Mouse (Mus musculus) gastrocnemius, postnatal 4 days (tissue): ENCODE results near the gene Rpl7a. TPM values are rescaled to one million over a fixed set of nuclear protein-coding genes. Genes with fewer than 3 reads are reported as not detected.

Source experiments
- DNase-seq, 2 experiments: peaks; one replicate each; pipeline ENCODE4 v3.0.0; 2021 to 2022; ENCODE audit warnings: low spot score in 2 of 2, mixed read lengths in 2 of 2
- total RNA-seq, 2 experiments: library from RNA; stranded (reverse); gene quantifications; 2 replicates each; pipeline ENCODE4 v1.2.3; 2021

Gene Rpl7a
- total RNA-seq, 2 experiments from 2014 or later, result 463 to 500 TPM

DNA sequence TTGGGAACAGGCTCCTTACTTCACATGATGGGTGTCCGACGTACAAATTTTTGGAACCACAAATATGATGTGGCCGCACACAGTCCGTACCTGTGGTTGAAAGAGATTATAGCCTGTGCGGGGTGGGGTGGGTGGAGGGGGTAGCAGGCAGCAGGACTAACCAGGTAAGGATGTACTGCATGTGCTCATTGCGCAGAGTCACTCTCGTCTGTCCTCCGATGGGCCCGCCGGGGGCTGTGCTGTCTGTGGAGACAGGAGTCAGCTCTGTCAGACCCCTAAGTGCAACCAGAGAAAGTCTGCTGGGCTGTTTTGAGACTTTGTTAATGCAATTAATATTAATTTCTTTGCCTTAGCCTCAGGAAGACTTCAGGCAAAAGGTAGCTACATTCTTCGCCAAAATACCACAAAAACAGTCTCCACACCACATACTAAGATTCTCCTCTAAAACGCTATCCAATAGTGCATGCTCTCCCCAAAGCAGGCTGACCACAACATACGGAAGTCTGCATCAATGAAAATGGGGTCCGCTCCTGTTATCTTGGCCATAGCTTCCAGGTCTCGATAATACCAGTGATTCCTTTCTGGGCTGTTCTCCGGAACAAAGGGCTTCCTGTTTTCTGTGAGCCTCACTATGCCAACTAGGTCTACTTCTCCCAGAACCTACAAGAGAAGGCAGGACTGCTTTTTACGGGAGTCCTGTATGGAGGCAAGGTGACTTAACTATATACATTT lies 3.0 kb downstream of the Rpl7a start:
- DNase-seq, result no peak

DNA sequence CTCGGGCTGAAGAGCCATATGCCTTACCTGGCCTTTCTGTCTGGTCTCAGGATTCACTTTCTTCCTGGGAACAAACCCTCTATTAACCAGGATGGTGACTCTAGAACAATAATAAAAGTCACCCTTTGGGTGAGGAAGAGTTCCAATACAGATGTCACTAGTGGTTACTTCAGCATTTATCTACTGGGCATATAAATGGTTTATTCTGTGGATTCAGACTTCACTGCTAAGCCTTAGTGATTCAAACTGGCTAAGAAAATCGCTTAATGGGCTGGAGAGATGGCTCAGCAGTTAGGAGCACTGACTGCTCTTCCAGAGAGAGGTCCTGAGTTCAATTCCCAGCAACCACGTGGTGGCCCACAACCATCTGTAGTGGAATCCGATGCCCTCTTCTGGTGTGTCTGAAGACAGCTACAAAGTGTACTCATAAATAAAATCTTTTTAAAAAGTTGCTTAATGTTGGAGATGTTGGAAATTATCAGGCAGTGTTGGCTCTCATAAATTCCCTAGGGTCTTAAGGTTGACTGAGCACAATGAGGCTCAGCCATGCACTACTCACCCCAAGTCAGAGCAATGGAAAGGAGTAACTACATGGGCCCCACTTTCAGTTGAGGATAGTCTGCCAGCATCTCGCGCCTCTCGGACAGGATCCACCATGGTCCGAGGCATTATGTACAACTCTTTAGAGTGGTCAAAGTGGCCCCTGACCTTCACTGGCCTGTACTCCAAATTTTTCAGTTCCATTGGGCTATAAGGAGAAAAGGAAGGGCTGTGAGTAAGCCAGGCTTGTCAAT lies 3.8 kb downstream of the Rpl7a start:
- no peak for DNase-seq

- peak; percentile 45 to 79 for DNase-seq
Observed at GRCm38 (mm10) chr2:26915927-26916728, 5.6 kb downstream of the Rpl7a start, which contains the start of the genes Surf2 and Surf1. TSS of gene Surf2 (plus strand) at chr2:26916367. TSS of gene Surf1 (minus strand) at chr2:26916530.

DNA sequence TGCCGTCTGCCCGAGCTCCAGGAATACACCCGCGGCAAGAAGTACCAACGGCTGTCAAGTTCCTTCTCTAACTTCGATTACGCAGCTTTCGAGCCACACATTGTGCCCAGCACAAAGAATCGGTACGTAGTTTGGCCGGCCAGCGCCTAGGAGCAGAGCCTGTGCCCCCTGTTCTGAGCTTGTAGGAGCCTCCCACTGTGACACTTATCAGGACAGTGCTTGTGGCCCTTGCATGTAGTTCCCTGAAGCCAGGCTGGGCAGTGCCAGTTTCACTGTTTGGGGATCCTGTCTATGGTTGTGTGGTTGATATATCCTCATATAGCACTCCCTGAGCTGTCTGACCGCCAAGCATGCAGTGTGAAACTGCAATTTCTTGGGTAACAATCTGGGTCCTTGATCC lies 6.2 kb downstream of the Rpl7a start:
- no peak for DNase-seq

DNA sequence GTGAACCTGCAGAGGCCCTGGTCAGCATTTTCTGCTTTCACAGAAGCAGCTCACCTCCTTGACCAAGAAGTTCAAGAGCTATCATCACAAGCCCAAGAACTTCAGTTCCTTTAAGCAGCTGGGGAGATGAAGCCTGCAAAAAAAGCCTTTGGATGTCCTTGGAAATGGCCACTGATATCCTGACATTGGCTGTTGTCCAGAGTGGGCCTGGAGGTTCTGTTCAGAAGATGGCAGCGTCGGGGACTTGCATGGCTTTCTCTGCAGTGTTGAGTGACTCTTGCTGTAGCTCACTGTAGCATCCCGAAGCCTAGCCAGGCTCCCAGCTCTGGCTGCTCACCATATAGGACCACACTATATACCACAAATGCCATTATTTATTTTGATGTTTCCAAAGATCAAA lies 9.1 kb downstream of the Rpl7a start:
- DNase-seq, result no peak

DNA sequence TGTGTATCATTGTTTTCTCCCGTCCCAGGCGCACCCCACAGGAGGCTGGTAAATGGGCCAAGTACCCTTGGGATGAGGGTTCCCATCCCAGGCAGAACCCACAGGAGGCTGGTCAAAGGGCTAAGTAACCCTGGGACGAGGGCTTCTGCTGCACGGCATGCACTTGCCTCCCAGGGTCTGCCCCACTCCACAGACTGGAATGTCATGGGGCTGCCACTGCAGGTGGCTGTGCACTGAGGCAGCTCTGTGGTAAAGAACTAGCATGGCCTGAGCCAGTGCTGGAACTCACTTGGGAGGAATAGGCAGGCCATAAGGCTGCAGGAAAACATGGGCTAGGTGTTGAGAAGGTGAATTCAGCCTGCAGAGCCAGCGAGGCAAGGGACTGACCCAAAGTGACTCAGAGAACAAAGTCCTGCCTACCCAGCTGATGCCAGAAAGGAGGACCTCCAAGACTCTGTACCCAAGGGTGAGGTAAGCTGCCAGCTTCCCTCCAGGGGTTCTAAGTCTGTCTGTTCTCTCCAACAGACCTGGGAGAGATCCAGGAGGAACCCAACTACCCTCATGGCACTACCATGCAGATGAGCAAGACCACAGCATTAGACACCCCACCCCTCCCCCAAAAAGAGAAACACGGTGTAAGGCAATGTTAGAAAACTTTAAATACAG lies 9.8 kb downstream of the Rpl7a start:
- no peak for DNase-seq

DNA sequence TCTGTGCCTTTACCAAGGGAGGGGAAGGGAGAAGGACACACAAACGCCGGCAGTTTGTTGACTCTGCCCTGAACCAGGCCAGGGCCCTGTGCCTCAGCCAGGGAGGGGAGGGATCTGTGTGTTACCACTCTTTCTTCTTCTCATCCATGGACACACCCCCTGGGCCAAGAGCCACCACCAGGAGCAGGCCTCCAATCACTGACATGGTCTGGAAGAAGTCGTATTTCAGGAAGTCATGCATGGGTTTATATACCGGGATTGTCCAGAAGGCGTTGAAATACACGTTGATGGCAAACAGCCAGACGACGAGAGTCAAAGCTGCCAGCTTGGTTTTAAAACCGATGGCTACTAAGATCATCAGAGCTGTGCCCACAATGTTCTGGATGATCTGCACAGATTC lies 11.2 kb downstream of the Rpl7a start:
- DNase-seq, result no peak

- DNase-seq, result no peak
Observed at GRCm38 (mm10) chr2:26927745-26928476, 17.3 kb downstream of the Rpl7a start.

DNA sequence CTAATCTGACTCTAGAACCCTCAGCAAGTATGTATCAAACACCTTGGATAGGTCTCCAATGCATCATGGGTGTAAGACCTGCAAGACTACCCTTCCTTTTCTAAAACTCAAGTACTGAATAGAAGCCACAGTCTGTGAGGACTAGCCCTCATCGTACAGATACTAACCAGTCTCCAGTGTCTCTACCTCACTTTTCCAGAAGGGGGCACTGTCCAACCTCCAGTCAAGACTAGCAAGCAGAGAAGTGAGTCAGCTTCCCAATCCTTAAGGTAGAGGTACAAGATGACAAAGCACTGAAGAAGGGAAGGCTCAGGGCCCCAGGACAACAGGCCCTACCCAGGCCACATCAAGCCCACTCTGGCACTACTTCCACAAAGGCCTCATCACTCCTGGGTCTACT lies 19.8 kb downstream of the Rpl7a start:
- DNase-seq, result peak in 1 of 2 experiments; percentile 51

- DNase-seq, result peak in 1 of 2 experiments; percentile 53
Observed at GRCm38 (mm10) chr2:26932473-26933303, 22.1 kb downstream of the Rpl7a start.

DNA sequence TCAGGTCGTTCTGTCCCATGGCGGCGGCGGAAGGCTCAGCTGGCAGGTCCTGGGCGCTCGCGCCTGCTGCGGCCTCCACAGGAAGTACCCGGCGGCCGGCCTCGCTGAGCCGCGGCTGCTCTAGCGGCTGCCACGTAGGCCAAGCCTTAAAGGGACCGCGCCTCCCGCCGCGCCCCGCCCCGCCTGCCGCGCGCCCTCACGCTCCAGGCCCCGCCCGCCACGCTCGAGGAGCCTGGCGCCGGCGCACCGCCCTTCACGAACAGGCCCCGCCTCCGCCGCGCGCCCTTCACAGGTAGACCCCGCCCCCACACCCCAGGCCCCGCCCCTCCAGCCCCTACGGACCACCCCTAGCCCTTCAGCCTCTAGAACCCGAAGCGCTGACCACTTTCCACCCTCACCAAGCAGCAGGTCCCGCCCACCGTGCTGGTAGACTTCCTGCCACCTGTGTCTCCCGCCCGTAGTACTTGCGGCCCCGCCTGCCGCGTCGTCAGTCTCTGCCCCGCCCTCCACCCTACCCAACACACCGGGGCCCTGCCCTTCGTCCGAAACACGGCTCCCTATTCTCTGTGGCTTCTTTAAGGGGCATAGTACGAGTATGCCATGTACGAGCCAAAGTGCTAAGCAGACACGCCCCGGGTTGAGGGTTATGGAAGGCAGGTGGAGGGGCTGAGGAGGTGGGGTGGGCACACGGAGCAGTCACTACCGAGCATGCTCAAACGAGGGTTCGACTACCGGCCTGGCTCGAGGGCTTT lies 22.9 kb downstream of the Rpl7a start, which contains the start of the genes Surf4 and Stkld1:
TSS of gene Surf4 (minus strand) at position 625 of the 752 bp plus-strand sequence.
TSS of gene Stkld1 (plus strand) at position 744 of the 752 bp plus-strand sequence.
- peak; percentile 89 to 94 for DNase-seq

GRCm38 (mm10) chr2:26935286-26935685 lies 24.7 kb downstream of the Rpl7a start:
- DNase-seq, result no peak

GRCm38 (mm10) chr2:26936425-26936824 lies 25.9 kb downstream of the Rpl7a start:
- DNase-seq, result no peak

GRCm38 (mm10) chr2:26941539-26941938 lies 31.0 kb downstream of the Rpl7a start:
- DNase-seq, result no peak

DNA sequence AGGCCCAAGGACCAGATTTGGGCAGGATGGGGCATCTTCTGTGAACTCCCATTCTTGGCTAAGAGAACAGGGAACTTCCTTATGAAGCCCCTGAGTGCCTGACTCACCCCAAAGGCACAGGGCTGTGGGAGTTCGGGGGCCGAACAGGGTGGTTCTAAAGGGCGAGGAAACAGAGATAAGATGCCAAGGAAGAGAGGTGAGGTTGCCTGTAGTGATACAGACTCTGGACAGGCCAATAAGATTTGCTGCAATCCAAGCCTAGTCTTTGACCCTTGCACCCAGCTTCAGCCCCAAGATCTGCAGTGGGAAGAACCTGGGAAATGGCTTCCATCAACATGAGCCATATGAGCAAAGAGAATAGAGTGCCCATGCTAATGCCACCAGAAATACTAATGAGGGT lies 32.7 kb downstream of the Rpl7a start:
- no peak for DNase-seq

GRCm38 (mm10) chr2:26950411-26950810 lies 39.8 kb downstream of the Rpl7a start:
- DNase-seq, result no peak

- DNase-seq, result no peak
Observed at GRCm38 (mm10) chr2:26951346-26951905, 40.9 kb downstream of the Rpl7a start.

DNA sequence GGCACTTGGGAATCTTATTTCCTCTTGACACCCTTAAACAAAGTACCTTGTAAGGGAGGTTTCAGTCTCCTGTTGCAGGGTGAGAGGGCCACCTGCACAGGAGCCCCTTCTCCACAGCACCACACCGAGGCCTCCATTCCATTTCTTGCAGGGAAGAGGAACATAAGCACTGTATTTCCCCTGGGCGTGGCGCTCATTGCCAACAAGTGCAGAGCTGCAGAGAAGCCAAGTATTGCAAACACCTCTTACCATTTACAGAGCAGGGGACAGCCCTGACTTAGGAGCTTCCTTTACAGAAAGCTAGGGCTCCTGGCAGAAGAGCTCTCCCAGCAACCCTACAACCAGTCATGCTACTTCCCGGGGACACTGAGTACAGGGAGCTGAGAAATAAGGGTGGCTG lies 41.6 kb downstream of the Rpl7a start:
- no peak for DNase-seq
